Mouse (Mus musculus) liver, embryonic 14.5 days (tissue): ENCODE data around the gene Zmynd19. TPM values are rescaled to one million over a fixed set of nuclear protein-coding genes. Genes with fewer than 3 reads are reported as not detected.

Experiments used
- ATAC-seq: fragments of 200-750 bp; cut with Nextera tagmentation; 2 replicates; pipeline ENCODE4 v1.8.0; 2017; ENCODE audit warnings: moderate number of reproducible peaks, mild to moderate bottlenecking, moderate library complexity; ENCODE audit not compliant: insufficient read depth
- DNase-seq, 3 experiments: peaks; one replicate each; pipeline ENCODE4 v3.0.0-alpha.2; 2012 to 2013; ENCODE audit warnings: low read depth in 3 of 3, low spot score in 3 of 3
- H3K27ac ChIP-seq: fragments of 300-500 bp; sonication (generic); 2 replicates; pipeline ENCODE4 v1.5.1; 2014; ENCODE audit warnings: moderate library complexity, mild to moderate bottlenecking, control low read depth, inconsistent platforms
- H3K27me3 ChIP-seq: fragments of 300-500 bp; sonication (generic); 2 replicates; pipeline ENCODE4 v1.6.1; 2014; ENCODE audit warnings: mild to moderate bottlenecking, low read length, moderate library complexity; ENCODE audit not compliant: control insufficient read depth, insufficient read depth
- H3K36me3 ChIP-seq: fragments of 300-500 bp; sonication (generic); replicated peaks from 2 replicates; pipeline ENCODE4 v1.6.1; 2014; ENCODE audit warnings: low read depth; ENCODE audit not compliant: control insufficient read depth, insufficient read depth
- H3K4me1 ChIP-seq, 2 experiments: fragments of 200-500 bp in 1 of 2; fragments of 300-500 bp in 1 of 2; sonication (generic) in 1 of 2; replicated peaks; 2 replicates each; pipeline ENCODE4 v1.6.1; 2012 to 2014; ENCODE audit warnings: antibody characterized with exemption in 1 of 2, inconsistent platforms in 1 of 2, low read length in 1 of 2; ENCODE audit not compliant: control insufficient read depth in 2 of 2, insufficient read depth in 2 of 2
- H3K4me2 ChIP-seq: fragments of 300-500 bp; sonication (generic); 2 replicates; pipeline ENCODE4 v1.6.1; 2014; ENCODE audit warnings: low read depth, mild to moderate bottlenecking, control low read depth, moderate library complexity
- H3K4me3 ChIP-seq, 2 experiments: fragments of 200-500 bp in 1 of 2; fragments of 300-500 bp in 1 of 2; sonication (generic) in 1 of 2; 2 replicates each; pipeline ENCODE4 v1.5.1; 2012 to 2014; ENCODE audit warnings: low read depth in 2 of 2, low read length in 2 of 2, mild to moderate bottlenecking in 2 of 2, control low read depth in 1 of 2, inconsistent platforms in 1 of 2, moderate library complexity in 1 of 2; ENCODE audit not compliant: insufficient read depth in 1 of 2
- H3K9ac ChIP-seq: fragments of 300-500 bp; sonication (generic); replicated peaks from 2 replicates; pipeline ENCODE4 v1.6.1; 2014; ENCODE audit warnings: mild to moderate bottlenecking, control low read depth, moderate library complexity
- H3K9me3 ChIP-seq: fragments of 300-500 bp; sonication (generic); 2 replicates; pipeline ENCODE4 v1.6.1; 2016; ENCODE audit warnings: low read length, mixed read lengths; ENCODE audit not compliant: control insufficient read depth
- CTCF ChIP-seq: IDR thresholded peaks from 2 replicates; pipeline ENCODE4 v1.5.1; 2016; ENCODE audit warnings: antibody characterized with exemption, low read depth, control low read depth
- EP300 ChIP-seq: IDR thresholded peaks from 2 replicates; pipeline ENCODE4 v1.6.1; 2016; ENCODE audit warnings: antibody characterized with exemption, low read depth
- WGBS: fragments of 180-500 bp; shearing (Covaris S2); extraction: QIAGEN DNeasy Blood & Tissue Kit; methylation state at CpG from one replicate; pipeline ENCODE4 v1.1.7; 2014; ENCODE audit not compliant: insufficient replicate concordance; 5-methylcytosine and 5-hydroxymethylcytosine counted together
- polyA plus RNA-seq, 2 experiments: library from polyadenylated mRNA; depleted of rRNA in 1 of 2; stranded (reverse) in 1 of 2; unstranded in 1 of 2; fragments of >200 nt; fragmentation: Nextera tagmentation in 1 of 2; extraction: Ambion mirVana in 1 of 2; gene quantifications; 2 replicates each; pipeline versions ENCODE4 v1.2.1 to v1.2.3; 2012 to 2014

Gene Zmynd19
- 10.0 and 16.4 TPM in 2 replicates for polyA plus RNA-seq (2012; rRNA removed)
- 10.6 and 12.1 TPM in 2 replicates for polyA plus RNA-seq (2014; fragmentation: Nextera tagmentation; extraction: Ambion mirVana)

DNA sequence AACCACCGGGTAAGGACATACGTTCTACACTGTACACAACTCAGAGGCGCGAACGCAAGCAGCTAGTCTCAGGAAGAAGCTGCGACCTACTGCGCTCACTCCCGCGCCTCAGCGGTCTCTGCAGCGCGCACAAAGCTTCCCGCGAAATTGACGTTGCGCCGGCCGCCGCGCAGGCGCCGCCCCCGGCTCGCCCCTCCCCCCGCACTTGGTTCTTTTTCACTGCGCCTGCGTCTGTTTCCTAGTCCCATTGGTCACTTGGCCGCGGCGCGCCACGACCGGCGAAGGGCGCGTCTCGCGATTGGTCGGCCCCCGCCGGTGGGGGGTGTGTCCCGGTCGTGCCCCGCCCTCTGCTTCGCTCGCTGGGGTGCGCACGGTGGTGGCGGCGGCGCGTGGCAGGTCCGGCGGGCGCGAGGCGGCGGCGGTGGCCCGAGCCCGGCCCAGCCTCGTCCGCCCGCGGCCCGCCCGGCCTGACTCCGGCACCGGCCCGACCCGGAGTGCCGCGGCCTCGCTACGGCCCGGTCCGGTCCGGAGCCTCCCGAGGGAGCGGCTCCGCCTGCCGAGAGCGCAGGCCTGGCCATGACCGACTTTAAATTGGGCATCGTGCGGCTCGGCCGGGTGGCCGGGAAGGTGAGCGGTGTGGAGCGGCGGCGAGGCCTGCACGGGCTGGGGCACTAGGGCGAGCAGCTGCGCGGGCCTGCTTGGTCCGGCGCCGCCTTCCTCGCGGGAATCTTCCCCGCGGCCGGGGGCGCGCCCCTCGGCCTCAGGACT lies at the start of gene Zmynd19:
Zmynd19 (plus strand) TSS at position 372 of the 768 bp plus-strand sequence.
- Histone ChIP-seq H3K4me2 (peak within 1 kb of the TSS; percentile 99), H3K4me1 (peaks cover 26 to 27% of the 10 kb centered on the region in 2 experiments), H3K36me3 (peaks cover 27% of the 10 kb centered on the region), H3K27ac (peak within 1 kb of the TSS; percentile 56), H3K9ac (peak within 1 kb of the TSS; percentile 87), H3K27me3 (no peaks in the 10 kb centered on the region; the same call in 1 of the 2 replicates), H3K4me3 (peak within 1 kb of the TSS; percentile 91 to 98), H3K9me3 (no peaks in the 10 kb centered on the region)
- TF ChIP-seq EP300 (no peak), CTCF (no peak)
- peak; percentile 91 to 93 (median 93) for DNase-seq
- peak; percentile 98 for ATAC-seq
- WGBS, result under 1% methylated on average over 81 of the region's 108 CpGs

DNA sequence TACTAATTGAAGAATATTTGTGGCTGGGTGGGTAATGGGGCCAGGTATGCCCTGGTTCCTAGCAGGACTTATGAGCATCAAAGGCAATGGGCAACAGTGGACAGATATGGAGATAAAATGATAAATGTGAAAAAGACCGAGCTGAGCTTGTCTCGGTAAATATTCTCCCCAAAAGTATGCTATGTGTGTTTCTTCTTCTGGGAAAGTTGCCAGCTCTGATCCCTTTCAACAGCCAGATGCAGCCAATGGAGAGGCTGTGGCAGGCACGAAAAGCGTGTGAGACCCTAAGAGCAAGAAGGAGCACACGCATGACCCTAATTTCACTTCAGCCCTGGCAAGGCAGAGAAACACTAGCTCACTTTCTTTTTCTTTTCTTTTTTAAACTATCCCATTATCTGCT lies 48.5 kb upstream of the Zmynd19 start:
- H3K9me3 ChIP-seq, result no peaks in the 10 kb centered on the region
- peaks cover 0 to 1% of the 10 kb centered on the region in 2 experiments; a peak in 1 of 4 replicates for H3K4me1 ChIP-seq
- no peak for TF ChIP-seq EP300
- H3K27me3 ChIP-seq, result no peaks in the 10 kb centered on the region
- H3K4me3 ChIP-seq, result no peak overlapping the region
- DNase-seq (no peak), ATAC-seq (no peak)
- H3K27ac ChIP-seq, result no peak overlapping the region
- no peak overlapping the region for H3K9ac ChIP-seq
- 74% methylated on average over 5 of the region's 5 CpGs for WGBS
- H3K4me2 ChIP-seq, result no peak overlapping the region
- no peaks in the 10 kb centered on the region for H3K36me3 ChIP-seq

DNA sequence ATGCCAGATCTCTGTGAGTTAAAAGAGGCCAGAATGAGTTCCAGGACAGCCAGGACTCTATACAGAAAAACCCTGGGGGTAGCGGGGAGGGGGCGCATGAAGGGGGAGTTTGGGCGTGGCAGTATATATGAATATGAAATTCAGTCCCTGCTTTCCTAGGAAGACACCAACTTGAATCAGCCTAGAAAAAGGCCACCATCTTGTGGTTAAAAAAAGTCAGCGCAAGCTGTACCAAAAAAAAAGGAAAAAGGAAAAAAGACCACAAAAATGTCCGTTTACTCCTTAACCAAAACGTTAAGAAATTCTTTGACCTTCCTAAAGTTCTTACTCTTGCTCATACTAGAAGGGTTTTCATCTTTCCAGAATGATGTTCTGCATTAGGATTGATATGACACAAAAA lies 46.6 kb upstream of the Zmynd19 start:
- no peak overlapping the region for H3K27ac ChIP-seq
- no peaks in the 10 kb centered on the region for H3K36me3 ChIP-seq
- no peak for DNase-seq
- 67% methylated on average over 6 of the region's 6 CpGs for WGBS
- no peak overlapping the region for H3K4me2 ChIP-seq
- no peaks in the 10 kb centered on the region for H3K27me3 ChIP-seq
- no peak overlapping the region for H3K9ac ChIP-seq
- no peak overlapping the region for H3K4me3 ChIP-seq
- H3K9me3 ChIP-seq, result no peaks in the 10 kb centered on the region
- H3K4me1 ChIP-seq, result peaks cover 0 to 4% of the 10 kb centered on the region in 2 experiments; a peak in 1 of 4 replicates
- TF ChIP-seq CTCF (no peak), EP300 (no peak)
- ATAC-seq, result no peak

DNA sequence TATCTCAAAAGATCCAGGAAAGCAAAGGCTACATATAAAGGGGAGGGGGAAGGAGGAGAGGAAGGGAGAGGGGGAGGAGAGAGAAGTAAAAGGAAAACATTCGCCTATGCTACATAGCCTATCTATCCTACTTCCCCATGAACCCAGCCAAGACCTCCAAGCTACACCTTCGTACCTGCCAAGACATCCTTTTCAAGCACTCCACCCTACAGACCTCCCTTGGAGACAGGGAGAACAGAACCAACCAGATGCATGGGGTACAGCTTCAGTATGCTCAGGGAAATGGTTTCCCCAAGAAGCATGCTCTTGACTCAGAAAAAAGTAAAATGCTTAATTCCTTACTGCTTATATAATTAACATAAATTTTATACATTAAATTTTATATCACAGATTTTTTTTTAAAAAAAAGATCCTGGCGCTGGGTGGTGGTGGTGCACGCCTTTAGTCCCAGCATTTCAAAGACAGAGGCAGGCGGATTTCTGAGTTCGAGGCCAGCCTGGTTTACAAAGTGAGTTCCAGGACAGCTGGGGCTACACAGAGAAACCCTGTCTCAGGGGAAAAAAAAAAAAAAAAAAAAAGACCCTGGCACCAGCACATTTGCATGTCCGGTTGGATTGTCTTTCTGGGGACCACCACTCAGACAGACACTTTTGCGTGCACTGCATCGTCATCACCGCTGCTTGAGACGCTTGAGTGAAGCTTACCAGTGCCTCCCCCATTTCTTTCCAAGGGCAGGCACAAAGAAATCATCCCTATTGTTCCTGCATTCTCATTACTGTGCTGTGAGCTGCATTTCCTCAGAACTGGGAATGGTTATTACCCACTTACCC lies 44.6 kb upstream of the Zmynd19 start:
- ATAC-seq (no peak), DNase-seq (no peak)
- Histone ChIP-seq H3K4me1 (peaks cover 0 to 4% of the 10 kb centered on the region in 2 experiments; a peak in 1 of 4 replicates), H3K9ac (no peak overlapping the region), H3K36me3 (no peaks in the 10 kb centered on the region), H3K27me3 (no peaks in the 10 kb centered on the region), H3K27ac (no peak overlapping the region), H3K4me3 (no peak overlapping the region), H3K4me2 (no peak overlapping the region), H3K9me3 (no peaks in the 10 kb centered on the region)
- no peak for TF ChIP-seq CTCF
- WGBS, result 78% methylated on average over 11 of the region's 11 CpGs

DNA sequence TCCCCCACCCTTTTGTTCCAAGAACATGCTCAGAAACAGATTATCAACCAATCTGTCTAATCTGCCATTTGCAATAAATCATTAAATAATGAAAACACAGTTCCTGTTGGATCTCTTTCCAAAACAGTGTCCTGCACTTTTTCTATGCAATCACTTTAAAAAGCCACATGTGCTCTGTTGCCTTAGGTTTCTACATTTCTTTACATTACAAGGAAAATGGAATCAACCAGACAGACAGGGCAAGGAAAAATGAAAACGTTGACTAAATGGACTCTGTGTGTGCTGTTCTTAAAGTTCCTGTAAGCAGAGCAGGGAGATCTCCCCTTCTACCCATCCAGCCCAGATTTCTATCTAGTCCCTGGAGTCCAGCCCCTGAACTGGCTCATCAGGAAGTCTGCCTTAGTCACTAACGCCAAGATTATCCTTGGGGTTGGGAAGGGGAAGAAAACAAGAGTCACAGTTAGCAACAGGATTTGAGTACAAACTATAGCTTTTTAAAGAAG lies 43.9 kb upstream of the Zmynd19 start:
- no peak for ATAC-seq
- H3K4me2 ChIP-seq, result no peak overlapping the region
- H3K9me3 ChIP-seq, result no peaks in the 10 kb centered on the region
- H3K27me3 ChIP-seq, result no peaks in the 10 kb centered on the region
- H3K9ac ChIP-seq, result no peak overlapping the region
- H3K4me1 ChIP-seq, result peaks cover 0 to 4% of the 10 kb centered on the region in 2 experiments; a peak in 1 of 4 replicates
- no peak overlapping the region for H3K4me3 ChIP-seq
- TF ChIP-seq CTCF (no peak), EP300 (no peak)
- H3K36me3 ChIP-seq, result no peaks in the 10 kb centered on the region
- no peak for DNase-seq
- H3K27ac ChIP-seq, result no peak overlapping the region
- 17% methylated on average over 2 of the region's 2 CpGs for WGBS
